Mouse (Mus musculus) lung, embryonic 15.5 days (tissue): Measurements from ENCODE around the gene Mettl13. TPM values are rescaled to one million over a fixed set of nuclear protein-coding genes. Genes with fewer than 3 reads are reported as not detected.

Experiments
- ATAC-seq: fragments of 200-750 bp; cut with Nextera tagmentation; 2 replicates; pipeline ENCODE4 v1.8.0; 2017; ENCODE audit warnings: moderate number of reproducible peaks, borderline replicate concordance; ENCODE audit not compliant: low FRiP score, low TSS enrichment; ENCODE audit errors: extremely low read depth
- H3K27ac ChIP-seq: fragments of 300-500 bp; sonication (generic); 2 replicates; pipeline ENCODE4 v1.5.1; 2015; ENCODE audit warnings: moderate library complexity, mild to moderate bottlenecking, inconsistent platforms
- H3K27me3 ChIP-seq: fragments of 300-500 bp; sonication (generic); 2 replicates; pipeline ENCODE4 v1.6.1; 2015; ENCODE audit warnings: inconsistent platforms
- H3K36me3 ChIP-seq: fragments of 300-500 bp; sonication (generic); 2 replicates; pipeline ENCODE4 v1.6.1; 2015; ENCODE audit warnings: inconsistent platforms
- H3K4me1 ChIP-seq: fragments of 300-500 bp; sonication (generic); 2 replicates; pipeline ENCODE4 v1.6.1; 2015; ENCODE audit warnings: inconsistent platforms
- H3K4me2 ChIP-seq: fragments of 300-500 bp; sonication (generic); 2 replicates; pipeline ENCODE4 v1.6.1; 2015; ENCODE audit warnings: inconsistent platforms, mild to moderate bottlenecking, moderate library complexity
- H3K4me3 ChIP-seq: fragments of 300-500 bp; sonication (generic); 2 replicates; pipeline ENCODE4 v1.5.1; 2015; ENCODE audit warnings: mild to moderate bottlenecking, inconsistent platforms
- H3K9ac ChIP-seq: fragments of 300-500 bp; sonication (generic); 2 replicates; pipeline ENCODE4 v1.6.1; 2015; ENCODE audit warnings: inconsistent platforms
- H3K9me3 ChIP-seq: fragments of 300-500 bp; sonication (generic); 2 replicates; pipeline ENCODE4 v1.6.1; 2016; ENCODE audit warnings: inconsistent platforms
- WGBS: fragments of 180-500 bp; shearing (Covaris S2); methylation state at CpG from one replicate; pipeline ENCODE4 v1.1.7; 2015; 5-methylcytosine and 5-hydroxymethylcytosine counted together
- polyA plus RNA-seq: library from polyadenylated mRNA; unstranded; fragments of >200 nt; fragmentation: Nextera tagmentation; extraction: Ambion mirVana; gene quantifications from 2 replicates; pipeline ENCODE4 v1.2.1, GENCODE M21; 2015

The Mettl13 gene
- polyA plus RNA-seq, 1 experiment from 2014 or later = 22.6 TPM

- no peak overlapping the region for H3K9ac ChIP-seq
- no peaks in the 10 kb centered on the region for H3K27me3 ChIP-seq
- no peak overlapping the region for H3K4me2 ChIP-seq
- H3K4me3 ChIP-seq = no peak overlapping the region
- H3K4me1 ChIP-seq = peaks cover 6% of the 10 kb centered on the region; the same call in 1 of the 2 replicates
- H3K36me3 ChIP-seq = no peaks in the 10 kb centered on the region
- H3K9me3 ChIP-seq = no peaks in the 10 kb centered on the region
- H3K27ac ChIP-seq = no peak overlapping the region
- 44% methylated on average over 3 of the region's 3 CpGs for WGBS
- ATAC-seq = no peak
Measured at GRCm38 (mm10) chr1:162564992-162565391, 16.6 kb upstream of the Mettl13 start.

GRCm38 (mm10) chr1:162563236-162563635 lies 14.9 kb upstream of the Mettl13 start:
- H3K9me3 ChIP-seq = no peaks in the 10 kb centered on the region
- 63% methylated on average over 1 of the region's 1 CpGs for WGBS
- H3K4me2 ChIP-seq = no peak overlapping the region
- no peak overlapping the region for H3K27ac ChIP-seq
- no peak overlapping the region for H3K4me3 ChIP-seq
- no peak overlapping the region for H3K9ac ChIP-seq
- no peaks in the 10 kb centered on the region for H3K27me3 ChIP-seq
- H3K36me3 ChIP-seq = no peaks in the 10 kb centered on the region
- H3K4me1 ChIP-seq = no peaks in the 10 kb centered on the region
- no peak for ATAC-seq

- Histone ChIP-seq H3K27me3 (no peaks in the 10 kb centered on the region), H3K4me1 (no peaks in the 10 kb centered on the region), H3K4me3 (no peak overlapping the region), H3K9me3 (no peaks in the 10 kb centered on the region), H3K27ac (no peak overlapping the region), H3K36me3 (no peaks in the 10 kb centered on the region), H3K4me2 (no peak overlapping the region), H3K9ac (no peak overlapping the region)
- ATAC-seq = no peak
- 73% methylated on average over 3 of the region's 3 CpGs for WGBS
Measured at GRCm38 (mm10) chr1:162554193-162554592, 5.8 kb upstream of the Mettl13 start.

- ATAC-seq = no peak
- H3K4me3 ChIP-seq = no peak overlapping the region
- 58% methylated on average over 9 of the region's 9 CpGs for WGBS
Measured at GRCm38 (mm10) chr1:162552956-162553355, 4.6 kb upstream of the Mettl13 start.

GRCm38 (mm10) chr1:162549615-162550283 lies 1.4 kb upstream of the Mettl13 start:
- Histone ChIP-seq H3K27ac (no peak overlapping the region), H3K4me3 (no peak overlapping the region)
- ATAC-seq = no peak

More at GRCm38 (mm10) chr1:162552956-162553355, 4.6 kb upstream of the Mettl13 start:
- Histone ChIP-seq H3K27ac (no peak overlapping the region), H3K9me3 (no peaks in the 10 kb centered on the region), H3K4me2 (no peak overlapping the region), H3K4me1 (peaks cover 2% of the 10 kb centered on the region; the same call in 1 of the 2 replicates), H3K36me3 (no peaks in the 10 kb centered on the region), H3K9ac (no peak overlapping the region), H3K27me3 (no peaks in the 10 kb centered on the region)

GRCm38 (mm10) chr1:162548917-162549613 lies 714 bp upstream of the Mettl13 start:
- Histone ChIP-seq H3K4me2 (peak overlapping the region; percentile 82), H3K27me3 (no peaks in the 10 kb centered on the region), H3K36me3 (peaks cover 21% of the 10 kb centered on the region), H3K4me1 (peaks cover 12% of the 10 kb centered on the region), H3K9me3 (no peaks in the 10 kb centered on the region), H3K27ac (no peak overlapping the region), H3K4me3 (peak overlapping the region; percentile 69), H3K9ac (peak overlapping the region; percentile 56; the same call in 1 of the 2 replicates)
- WGBS = 62% methylated on average over 10 of the region's 10 CpGs
- no peak for ATAC-seq

More at GRCm38 (mm10) chr1:162549615-162550283, 1.4 kb upstream of the Mettl13 start:
- no peak overlapping the region for H3K4me2 ChIP-seq
- WGBS = 69% methylated on average over 5 of the region's 5 CpGs
- H3K9ac ChIP-seq = no peak overlapping the region
- no peaks in the 10 kb centered on the region for H3K27me3 ChIP-seq
- H3K36me3 ChIP-seq = peaks cover 14% of the 10 kb centered on the region
- peaks cover 12% of the 10 kb centered on the region for H3K4me1 ChIP-seq
- no peaks in the 10 kb centered on the region for H3K9me3 ChIP-seq

GRCm38 (mm10) chr1:162547607-162548006 lies 744 bp downstream of the Mettl13 start:
- Histone ChIP-seq H3K4me1 (peaks cover 12% of the 10 kb centered on the region), H3K9ac (peak overlapping the region; percentile 75), H3K4me2 (peak overlapping the region; percentile 82), H3K9me3 (no peaks in the 10 kb centered on the region), H3K4me3 (peak overlapping the region; percentile 69), H3K36me3 (peaks cover 26% of the 10 kb centered on the region), H3K27me3 (no peaks in the 10 kb centered on the region), H3K27ac (no peak overlapping the region)
- ATAC-seq = no peak
- WGBS = 3% methylated on average over 10 of the region's 10 CpGs

- H3K4me3 ChIP-seq = no peak overlapping the region
- H3K4me2 ChIP-seq = no peak overlapping the region
- ATAC-seq = no peak
- peaks cover 10% of the 10 kb centered on the region for H3K4me1 ChIP-seq
- no peak overlapping the region for H3K9ac ChIP-seq
- H3K27ac ChIP-seq = no peak overlapping the region
- H3K36me3 ChIP-seq = peaks cover 66% of the 10 kb centered on the region
- H3K27me3 ChIP-seq = no peaks in the 10 kb centered on the region
- no peaks in the 10 kb centered on the region for H3K9me3 ChIP-seq
- WGBS = 73% methylated on average over 1 of the region's 1 CpGs
Measured at GRCm38 (mm10) chr1:162543231-162543630, 5.1 kb downstream of the Mettl13 start.

GRCm38 (mm10) chr1:162533766-162534560 lies 14.4 kb downstream of the Mettl13 start:
- WGBS = 89% methylated on average over 14 of the region's 14 CpGs
- H3K4me2 ChIP-seq = no peak overlapping the region
- no peak for ATAC-seq
- no peaks in the 10 kb centered on the region for H3K27me3 ChIP-seq
- H3K9me3 ChIP-seq = no peaks in the 10 kb centered on the region
- no peaks in the 10 kb centered on the region for H3K4me1 ChIP-seq
- H3K27ac ChIP-seq = no peak overlapping the region
- H3K36me3 ChIP-seq = peaks cover 61% of the 10 kb centered on the region
- H3K4me3 ChIP-seq = no peak overlapping the region
- H3K9ac ChIP-seq = no peak overlapping the region

GRCm38 (mm10) chr1:162532330-162532729 lies 16.0 kb downstream of the Mettl13 start:
- ATAC-seq = no peak
- H3K4me1 ChIP-seq = no peaks in the 10 kb centered on the region
- H3K27ac ChIP-seq = no peak overlapping the region
- H3K9me3 ChIP-seq = no peaks in the 10 kb centered on the region
- 72% methylated on average over 4 of the region's 4 CpGs for WGBS
- H3K36me3 ChIP-seq = peaks cover 51% of the 10 kb centered on the region
- no peak overlapping the region for H3K4me2 ChIP-seq
- H3K9ac ChIP-seq = no peak overlapping the region
- H3K27me3 ChIP-seq = no peaks in the 10 kb centered on the region
- no peak overlapping the region for H3K4me3 ChIP-seq

GRCm38 (mm10) chr1:162531584-162531983 lies 16.8 kb downstream of the Mettl13 start:
- Histone ChIP-seq H3K27me3 (no peaks in the 10 kb centered on the region), H3K27ac (no peak overlapping the region), H3K36me3 (peaks cover 44% of the 10 kb centered on the region), H3K9ac (no peak overlapping the region), H3K4me3 (no peak overlapping the region), H3K4me2 (no peak overlapping the region), H3K9me3 (no peaks in the 10 kb centered on the region), H3K4me1 (no peaks in the 10 kb centered on the region)
- no peak for ATAC-seq
- 71% methylated on average over 4 of the region's 4 CpGs for WGBS
